Mouse (Mus musculus) kidney, embryonic 16.5 days (tissue): ENCODE results near the gene Smo. TPM values are rescaled to one million over a fixed set of nuclear protein-coding genes. Genes with fewer than 3 reads are reported as not detected.

ENCODE experiments used
- ATAC-seq: fragments of 200-750 bp; cut with Nextera tagmentation; 2 replicates; pipeline ENCODE4 v1.8.0; 2017; ENCODE audit warnings: moderate TSS enrichment; ENCODE audit not compliant: low FRiP score, low TSS enrichment
- H3K27ac ChIP-seq: fragments of 300-500 bp; sonication (generic); 2 replicates; pipeline ENCODE4 v1.5.1; 2014; ENCODE audit warnings: low read length
- H3K27me3 ChIP-seq: fragments of 300-500 bp; sonication (generic); 2 replicates; pipeline ENCODE4 v1.6.1; 2014; ENCODE audit warnings: low read length, control low read depth, mixed read lengths; ENCODE audit not compliant: insufficient read depth
- H3K36me3 ChIP-seq: fragments of 300-500 bp; sonication (generic); 2 replicates; pipeline ENCODE4 v1.6.1; 2014; ENCODE audit warnings: low read length, control low read depth, mixed read lengths; ENCODE audit not compliant: insufficient read depth
- H3K4me1 ChIP-seq: fragments of 300-500 bp; sonication (generic); 2 replicates; pipeline ENCODE4 v1.6.1; 2014; ENCODE audit warnings: low read length, control low read depth, mixed read lengths; ENCODE audit not compliant: insufficient read depth
- H3K4me2 ChIP-seq: fragments of 300-500 bp; sonication (generic); replicated peaks from 2 replicates; pipeline ENCODE4 v1.6.1; 2014; ENCODE audit warnings: low read depth, low read length
- H3K4me3 ChIP-seq: fragments of 300-500 bp; sonication (generic); 2 replicates; pipeline ENCODE4 v1.5.1; 2014; ENCODE audit warnings: mild to moderate bottlenecking, low read length
- H3K9ac ChIP-seq: fragments of 300-500 bp; sonication (generic); replicated peaks from 2 replicates; pipeline ENCODE4 v1.6.1; 2014; ENCODE audit warnings: low read length
- H3K9me3 ChIP-seq: fragments of 300-500 bp; sonication (generic); 2 replicates; pipeline ENCODE4 v1.6.1; 2016; ENCODE audit warnings: low read length, control low read depth
- WGBS: fragments of 180-500 bp; shearing (Covaris S2); extraction: QIAGEN DNeasy Blood & Tissue Kit; methylation state at CpG from one replicate; pipeline ENCODE4 v1.1.7; 2014; 5-methylcytosine and 5-hydroxymethylcytosine counted together
- polyA plus RNA-seq: library from polyadenylated mRNA; unstranded; fragments of >200 nt; fragmentation: Nextera tagmentation; extraction: Ambion mirVana; gene quantifications from 2 replicates; pipeline ENCODE4 v1.2.1, GENCODE M21; 2015

The Smo gene
- 42.9 and 50.2 TPM in 2 replicates for polyA plus RNA-seq

- peak; percentile 98 for ATAC-seq
- Histone ChIP-seq H3K27me3 (no peaks in the 10 kb centered on the region), H3K4me1 (peaks cover 28% of the 10 kb centered on the region), H3K9ac (peak within 1 kb of the TSS; percentile 99), H3K36me3 (0 out of 2 replicates have a peak, but pooled peaks cover 6% of the 10 kb centered on the region), H3K4me3 (peak within 1 kb of the TSS; percentile 92), H3K27ac (peak within 1 kb of the TSS; percentile 99), H3K4me2 (peak within 1 kb of the TSS; percentile 89), H3K9me3 (no peaks in the 10 kb centered on the region)
- under 1% methylated on average over 25 of the region's 30 CpGs for WGBS
These were observed at the start of gene Smo for GRCm38 (mm10) chr6:29735336-29735688. Gene Smo, plus strand, starts transcription at chr6:29735503.

DNA sequence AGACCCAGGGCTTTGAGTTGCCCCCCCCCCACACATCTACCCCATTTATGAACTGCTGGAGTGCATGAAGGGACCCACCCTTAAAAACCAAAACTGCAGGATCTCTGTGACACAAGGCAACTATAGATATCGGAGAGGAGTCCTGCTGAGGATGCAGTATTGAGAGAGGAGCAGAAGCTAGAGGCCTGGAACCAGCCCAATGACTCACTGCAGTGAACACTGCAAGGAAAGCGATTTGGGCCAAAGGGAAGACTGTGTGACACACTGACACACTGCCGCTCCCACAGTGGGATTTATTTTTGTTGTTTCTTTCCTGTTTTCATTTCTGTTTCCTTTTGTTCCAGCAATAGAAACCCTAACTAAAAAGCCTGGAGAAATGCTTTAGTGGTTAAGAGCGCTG lies 49.4 kb upstream of the Smo start:
- Histone ChIP-seq H3K27ac (no peak overlapping the region), H3K36me3 (no peaks in the 10 kb centered on the region), H3K4me1 (no peaks in the 10 kb centered on the region), H3K27me3 (peaks cover under 1% of the 10 kb centered on the region), H3K4me2 (no peak overlapping the region), H3K4me3 (no peak overlapping the region), H3K9me3 (no peaks in the 10 kb centered on the region), H3K9ac (no peak overlapping the region)
- 73% methylated on average over 4 of the region's 4 CpGs for WGBS
- no peak for ATAC-seq

- H3K27ac ChIP-seq, result no peak overlapping the region
- no peaks in the 10 kb centered on the region; the same call in 1 of the 2 replicates for H3K4me1 ChIP-seq
- no peak for ATAC-seq
- no peak overlapping the region for H3K4me2 ChIP-seq
- WGBS, result 77% methylated on average over 8 of the region's 8 CpGs
- H3K27me3 ChIP-seq, result peaks cover 17% of the 10 kb centered on the region
- H3K4me3 ChIP-seq, result no peak overlapping the region
- H3K9ac ChIP-seq, result no peak overlapping the region
- H3K36me3 ChIP-seq, result no peaks in the 10 kb centered on the region
- H3K9me3 ChIP-seq, result no peaks in the 10 kb centered on the region
These were observed 45.8 kb upstream of the Smo start for GRCm38 (mm10) chr6:29689458-29689857.

- under 1% methylated on average over 41 of the region's 41 CpGs for WGBS
- H3K4me1 ChIP-seq, result peaks cover 8% of the 10 kb centered on the region; the same call in 1 of the 2 replicates
- ATAC-seq, result peak; percentile 98
- H3K4me2 ChIP-seq, result peak within 1 kb of the TSS; percentile 97
- H3K4me3 ChIP-seq, result peak within 1 kb of the TSS; percentile 79
- peak within 1 kb of the TSS; percentile 59; the same call in 1 of the 2 replicates for H3K27ac ChIP-seq
- no peaks in the 10 kb centered on the region for H3K9me3 ChIP-seq
- peaks cover 17% of the 10 kb centered on the region for H3K27me3 ChIP-seq
- H3K36me3 ChIP-seq, result no peaks in the 10 kb centered on the region
- H3K9ac ChIP-seq, result peak within 1 kb of the TSS; percentile 85
These were observed 41.4 kb upstream of the Smo start, which contains the start of gene Tspan33 for GRCm38 (mm10) chr6:29693953-29694352. Gene Tspan33, plus strand, starts transcription at chr6:29694222.

- Histone ChIP-seq H3K4me2 (peak overlapping the region; percentile 97), H3K4me1 (peaks cover 8% of the 10 kb centered on the region; the same call in 1 of the 2 replicates), H3K27ac (peak overlapping the region; percentile 59; the same call in 1 of the 2 replicates), H3K36me3 (no peaks in the 10 kb centered on the region), H3K9me3 (no peaks in the 10 kb centered on the region), H3K4me3 (peak overlapping the region; percentile 79), H3K9ac (peak overlapping the region; percentile 85), H3K27me3 (peaks cover 17% of the 10 kb centered on the region)
- 4% methylated on average over 35 of the region's 35 CpGs for WGBS
- peak; percentile 43; the same call in 1 of the 2 replicates for ATAC-seq
These were observed 40.7 kb upstream of the Smo start for GRCm38 (mm10) chr6:29694375-29695289.

GRCm38 (mm10) chr6:29695290-29695674 lies 40.0 kb upstream of the Smo start:
- no peak overlapping the region for H3K9ac ChIP-seq
- WGBS, result 61% methylated on average over 3 of the region's 3 CpGs
- peaks cover 17% of the 10 kb centered on the region for H3K27me3 ChIP-seq
- no peaks in the 10 kb centered on the region for H3K9me3 ChIP-seq
- peaks cover 8% of the 10 kb centered on the region; the same call in 1 of the 2 replicates for H3K4me1 ChIP-seq
- H3K4me2 ChIP-seq, result peak overlapping the region; percentile 97
- no peaks in the 10 kb centered on the region for H3K36me3 ChIP-seq
- peak overlapping the region; percentile 79 for H3K4me3 ChIP-seq
- ATAC-seq, result no peak
- H3K27ac ChIP-seq, result no peak overlapping the region

- Histone ChIP-seq H3K36me3 (no peaks in the 10 kb centered on the region), H3K4me3 (no peak overlapping the region), H3K27ac (no peak overlapping the region), H3K27me3 (peaks cover 16% of the 10 kb centered on the region), H3K4me2 (no peak overlapping the region), H3K9me3 (no peaks in the 10 kb centered on the region), H3K4me1 (peaks cover 8% of the 10 kb centered on the region; the same call in 1 of the 2 replicates), H3K9ac (no peak overlapping the region)
- no peak for ATAC-seq
- WGBS, result 70% methylated on average over 7 of the region's 7 CpGs
These were observed 39.3 kb upstream of the Smo start for GRCm38 (mm10) chr6:29695975-29696374.

GRCm38 (mm10) chr6:29697139-29697538 lies 38.2 kb upstream of the Smo start:
- peaks cover 8% of the 10 kb centered on the region for H3K27me3 ChIP-seq
- ATAC-seq, result no peak
- no peaks in the 10 kb centered on the region for H3K36me3 ChIP-seq
- H3K4me2 ChIP-seq, result no peak overlapping the region
- no peak overlapping the region for H3K4me3 ChIP-seq
- peaks cover 8% of the 10 kb centered on the region; the same call in 1 of the 2 replicates for H3K4me1 ChIP-seq
- no peak overlapping the region for H3K27ac ChIP-seq
- no peak overlapping the region for H3K9ac ChIP-seq
- H3K9me3 ChIP-seq, result no peaks in the 10 kb centered on the region

GRCm38 (mm10) chr6:29697548-29697947 lies 37.8 kb upstream of the Smo start:
- Histone ChIP-seq H3K4me3 (no peak overlapping the region), H3K27me3 (peaks cover 4% of the 10 kb centered on the region), H3K27ac (no peak overlapping the region), H3K9ac (no peak overlapping the region), H3K9me3 (no peaks in the 10 kb centered on the region), H3K4me1 (peaks cover 8% of the 10 kb centered on the region; the same call in 1 of the 2 replicates), H3K36me3 (no peaks in the 10 kb centered on the region), H3K4me2 (no peak overlapping the region)
- WGBS, result 44% methylated on average over 3 of the region's 3 CpGs
- no peak for ATAC-seq
